Mouse (Mus musculus) CD4-positive, CD25-positive, alpha-beta regulatory T cell, adult 4 months (primary cell): ENCODE measurements around the gene Fes. TPM values are rescaled to one million over a fixed set of nuclear protein-coding genes. Genes with fewer than 3 reads are reported as not detected.
A peak's percentile ranks its signal among the peaks of the same experiment; 100 is the strongest.
"Not testable (repeated sequence)": the region's sequence is repeated elsewhere in the genome, so short reads cannot be mapped to it uniquely, and the experiment has no call there.

ENCODE experiments used
- ATAC-seq: one replicate; pipeline ENCODE4 v1.8.0; 2017
- polyA plus RNA-seq, 2 experiments: library from polyadenylated mRNA; unstranded; fragments of 100-300 nt; shearing (Covaris generic); gene quantifications; one replicate each; pipeline ENCODE4 v1.2.1; 2017

Fes gene
- polyA plus RNA-seq, 2 experiments from 2014 or later, result 0.11 to 2.5 TPM

DNA sequence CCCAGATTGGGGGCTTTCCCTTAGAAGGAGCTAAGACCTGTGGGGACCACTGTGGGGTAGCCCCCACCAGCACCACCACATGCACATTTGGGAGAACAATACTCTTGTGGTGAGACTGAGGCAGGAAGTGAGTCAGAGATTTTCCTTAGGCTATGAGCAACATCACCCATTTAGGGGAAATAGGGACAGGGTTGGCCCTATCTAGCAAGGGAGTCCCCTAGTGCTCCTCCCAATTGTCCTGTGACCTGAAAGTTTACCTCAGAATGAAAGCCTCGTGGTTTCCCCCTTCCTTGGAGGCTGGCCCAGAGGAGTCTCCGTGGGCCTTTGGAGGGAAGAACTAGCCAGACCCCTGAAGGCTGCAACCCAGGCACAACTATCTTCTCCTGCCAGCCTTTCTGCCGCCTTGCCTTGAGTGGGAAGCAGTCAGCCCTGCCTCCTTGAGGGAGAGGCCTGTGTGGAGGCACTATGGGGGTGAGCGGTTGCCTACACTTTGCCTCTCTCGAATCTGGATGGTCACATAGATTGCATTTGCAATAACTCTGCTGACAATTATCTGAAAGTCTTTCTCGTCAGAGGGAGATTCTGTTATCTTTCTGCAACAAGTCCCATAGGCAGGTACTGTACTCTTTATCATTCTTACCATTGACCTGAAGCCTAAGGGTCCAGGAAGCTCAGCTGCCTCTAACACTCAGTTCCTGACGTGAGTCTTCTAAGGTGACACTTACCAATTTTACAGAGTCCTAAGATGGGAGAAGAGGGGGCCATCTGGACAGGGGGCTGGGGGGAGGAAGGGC, 16.6 kb upstream of the Fes start:
- peak; percentile 77 for ATAC-seq

DNA sequence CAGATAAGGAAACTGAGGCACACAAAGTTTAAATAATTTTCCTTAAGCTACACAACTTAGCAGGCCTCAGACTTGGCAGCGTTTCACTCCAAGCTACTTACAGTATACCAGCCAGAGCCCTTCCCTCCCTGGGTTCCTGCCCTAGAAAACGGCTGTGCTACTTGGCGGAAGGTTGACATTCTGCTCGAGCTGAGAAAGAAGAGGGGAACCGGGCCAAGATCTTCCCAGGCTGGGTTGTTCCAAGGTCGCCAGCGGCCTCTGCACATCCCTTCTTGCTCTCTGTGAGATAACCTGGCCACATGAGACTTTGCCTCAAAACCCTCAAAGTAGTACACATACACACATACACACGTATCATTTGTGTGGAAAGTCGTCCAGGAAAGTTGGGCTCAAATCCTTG, 15.8 kb upstream of the Fes start:
- ATAC-seq, result no peak

DNA sequence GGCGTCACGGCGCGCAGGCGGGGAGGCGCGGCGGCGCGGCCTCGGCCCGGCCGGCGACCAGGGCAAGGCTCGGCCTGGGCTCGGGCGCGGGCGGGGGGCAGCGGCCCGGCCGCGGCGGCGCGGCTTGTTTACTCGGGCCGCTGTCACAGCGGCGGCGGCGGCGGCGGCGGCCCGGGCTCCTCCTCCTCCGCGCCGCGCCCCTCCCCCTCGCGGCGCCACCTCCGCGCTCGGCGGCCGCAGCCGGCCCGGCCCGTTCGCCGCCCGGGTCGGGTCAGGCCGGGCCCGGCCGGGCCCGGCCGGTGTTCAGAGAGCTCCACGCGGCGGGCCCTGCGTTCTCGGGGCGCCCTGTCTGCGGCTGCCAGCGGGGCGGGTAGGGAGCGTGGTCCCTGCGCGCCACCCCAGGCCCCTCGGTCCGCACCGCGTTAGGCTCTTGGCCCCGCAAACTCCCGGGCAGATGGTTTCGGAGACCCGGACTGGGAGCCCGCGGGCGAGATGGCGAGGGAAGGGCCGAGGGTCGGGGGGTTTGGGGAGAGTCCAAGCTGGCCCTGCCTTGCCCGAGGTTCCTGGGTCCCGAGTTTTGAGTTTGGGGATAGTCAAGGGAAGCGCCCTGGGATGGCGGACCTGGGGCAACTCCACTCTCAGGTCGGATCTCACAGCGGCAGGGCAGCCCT, 15.0 kb upstream of the Fes start:
- ATAC-seq, result peak; percentile 34

DNA sequence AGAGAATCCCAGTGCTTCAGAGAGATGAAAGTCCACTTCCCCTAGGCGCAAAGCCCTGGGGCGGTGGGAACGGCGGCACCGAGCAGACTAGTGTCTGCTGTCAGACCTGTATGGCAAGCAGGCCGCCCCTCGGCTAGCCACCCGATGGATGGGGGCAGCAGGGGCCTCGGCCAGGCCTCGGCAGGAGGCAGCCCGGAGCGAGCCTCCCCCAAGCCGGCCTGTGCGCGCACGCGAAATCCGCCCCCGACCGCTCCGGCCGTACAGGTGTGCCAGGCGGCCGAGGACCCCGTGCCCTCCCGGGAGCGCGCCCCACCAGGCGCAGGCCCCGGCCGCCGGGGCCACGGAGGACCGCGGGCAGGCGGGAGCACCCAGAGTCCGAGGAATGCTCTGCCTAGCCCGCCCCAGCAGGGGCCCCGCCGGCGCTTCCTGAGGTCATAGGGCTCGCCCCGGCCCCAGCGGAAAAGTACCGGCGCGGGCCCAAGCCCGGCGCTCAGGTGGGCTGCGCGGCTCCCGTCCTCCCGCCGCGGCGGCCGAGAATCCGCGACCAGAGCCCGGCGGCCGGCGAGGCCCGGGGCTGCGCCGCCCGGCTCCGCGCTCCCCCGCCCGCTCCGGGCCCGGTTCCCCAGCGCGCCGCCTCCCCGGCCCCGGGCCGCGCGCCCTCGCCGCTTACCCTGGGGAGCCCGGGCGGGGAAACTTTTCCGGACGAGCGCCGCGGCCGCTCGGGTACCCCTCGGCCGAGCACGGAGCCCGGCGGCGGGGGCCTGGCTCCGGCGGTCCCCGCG, 14.3 kb upstream of the Fes start:
- ATAC-seq, result peak; percentile 22

GRCm38 (mm10) chr7:80401041-80401859, 13.5 kb upstream of the Fes start:
- no peak for ATAC-seq

- ATAC-seq, result no peak
Observed at GRCm38 (mm10) chr7:80400571-80400970, 12.8 kb upstream of the Fes start.

DNA sequence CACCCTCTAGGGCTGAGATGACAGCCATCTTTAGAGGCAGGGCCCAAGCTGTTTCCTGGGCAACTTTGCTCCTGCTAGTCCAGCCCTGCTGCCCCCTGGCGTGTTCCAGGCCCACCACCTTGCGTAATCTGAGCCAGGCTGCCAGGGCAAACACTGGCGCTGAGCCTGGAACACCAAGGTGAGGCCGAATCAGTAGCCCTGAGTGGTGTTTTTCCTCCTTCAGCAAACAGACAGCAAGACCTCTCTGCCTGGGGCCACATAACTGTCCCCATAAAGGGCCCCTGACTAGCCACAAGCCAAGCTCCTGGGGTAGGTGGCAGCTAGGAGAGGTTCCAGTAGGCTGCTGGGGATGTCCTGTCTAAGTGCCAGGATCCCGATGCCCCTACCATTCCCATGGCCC, 12.4 kb upstream of the Fes start:
- ATAC-seq, result no peak

GRCm38 (mm10) chr7:80398654-80399444, 11.1 kb upstream of the Fes start:
- no peak for ATAC-seq

- ATAC-seq, result no peak
Observed at GRCm38 (mm10) chr7:80397986-80398385, 10.2 kb upstream of the Fes start.

DNA sequence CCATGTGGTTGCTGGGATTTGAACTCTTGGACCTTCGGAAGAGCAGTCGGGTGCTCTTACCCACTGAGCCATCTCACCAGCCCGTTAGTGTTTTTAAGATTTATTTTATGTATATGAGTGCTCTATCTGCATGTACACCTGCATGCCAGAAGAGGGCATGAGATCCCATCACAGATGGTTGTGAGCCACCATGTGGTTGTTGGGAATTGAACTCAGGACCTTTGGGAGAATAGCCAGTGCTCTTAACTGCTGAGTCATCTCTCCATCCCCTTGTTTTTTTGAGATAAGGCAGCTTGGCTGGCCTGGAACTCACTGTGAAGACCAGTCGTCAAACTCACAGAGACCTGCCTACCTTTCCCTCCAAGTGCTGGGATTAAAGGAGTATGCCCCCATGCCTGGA, 8.7 kb upstream of the Fes start:
- not testable (repeated sequence) for ATAC-seq

DNA sequence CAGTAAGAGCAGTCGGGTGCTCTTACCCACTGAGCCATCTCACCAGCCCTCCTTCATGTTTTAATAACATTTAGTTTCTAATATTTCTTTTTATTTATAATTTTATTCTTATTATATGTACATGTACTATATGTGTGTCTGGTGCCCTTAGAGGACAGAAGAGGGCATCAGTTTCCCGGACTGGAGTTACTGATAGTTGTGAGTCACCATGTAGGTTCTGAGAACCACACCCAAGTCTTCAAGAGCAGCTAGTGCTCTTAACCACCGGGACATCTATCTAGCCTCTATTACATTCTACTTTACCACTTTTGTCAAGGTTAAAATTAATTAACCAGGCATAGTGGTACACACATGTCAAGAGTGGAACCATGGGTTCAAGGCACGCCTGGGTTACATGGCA, 6.9 kb upstream of the Fes start:
- no peak for ATAC-seq

DNA sequence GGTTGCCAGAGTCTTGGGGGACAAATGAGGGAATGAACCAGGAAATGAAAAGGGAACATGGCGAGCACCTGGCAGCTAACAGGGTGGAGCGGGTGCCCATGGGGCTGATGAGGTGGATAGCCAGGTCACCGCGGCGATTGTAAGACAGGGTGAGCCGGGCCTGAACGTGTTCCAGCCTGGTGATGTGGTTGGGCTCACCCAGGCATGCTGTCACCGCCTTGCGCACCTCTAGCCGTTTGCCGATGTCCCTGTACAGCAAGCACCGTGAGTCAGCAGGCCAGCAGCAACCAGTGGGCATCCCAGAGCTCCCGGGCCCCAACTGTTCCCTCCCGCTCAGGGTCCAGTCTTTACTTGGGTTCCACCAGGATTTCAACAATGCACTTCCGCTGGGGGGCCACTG, 4.4 kb upstream of the Fes start:
- no peak for ATAC-seq

DNA sequence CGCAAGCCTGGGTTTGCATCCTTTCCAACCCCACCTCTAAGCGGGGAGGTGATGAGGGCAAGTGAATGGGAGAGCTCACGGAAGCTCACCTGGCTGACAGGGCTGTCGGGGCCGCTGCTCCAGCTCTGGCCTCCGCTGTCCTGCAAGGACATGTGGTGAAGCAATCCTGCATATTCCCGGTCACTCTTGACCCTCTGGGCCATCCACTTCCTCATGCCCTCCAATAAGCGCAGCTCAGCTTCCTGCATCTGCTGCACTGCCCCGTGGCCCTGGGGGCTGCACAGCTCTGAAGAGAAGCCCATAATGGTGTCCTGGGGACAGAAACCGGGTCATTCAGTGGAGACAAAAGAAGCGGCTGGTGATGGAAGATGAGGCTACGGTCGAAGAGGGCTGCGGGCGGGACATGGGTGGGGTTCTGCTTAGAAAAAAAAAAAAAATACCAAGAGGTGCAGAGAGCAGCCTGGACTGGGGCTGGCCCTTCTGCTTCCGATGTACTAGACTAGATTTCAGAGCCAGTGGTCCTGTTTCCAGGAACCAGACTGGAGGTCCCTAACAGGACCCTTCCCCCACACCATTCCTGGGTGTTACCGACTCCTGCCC, 613 bp downstream of the Fes start:
- ATAC-seq, result no peak

DNA sequence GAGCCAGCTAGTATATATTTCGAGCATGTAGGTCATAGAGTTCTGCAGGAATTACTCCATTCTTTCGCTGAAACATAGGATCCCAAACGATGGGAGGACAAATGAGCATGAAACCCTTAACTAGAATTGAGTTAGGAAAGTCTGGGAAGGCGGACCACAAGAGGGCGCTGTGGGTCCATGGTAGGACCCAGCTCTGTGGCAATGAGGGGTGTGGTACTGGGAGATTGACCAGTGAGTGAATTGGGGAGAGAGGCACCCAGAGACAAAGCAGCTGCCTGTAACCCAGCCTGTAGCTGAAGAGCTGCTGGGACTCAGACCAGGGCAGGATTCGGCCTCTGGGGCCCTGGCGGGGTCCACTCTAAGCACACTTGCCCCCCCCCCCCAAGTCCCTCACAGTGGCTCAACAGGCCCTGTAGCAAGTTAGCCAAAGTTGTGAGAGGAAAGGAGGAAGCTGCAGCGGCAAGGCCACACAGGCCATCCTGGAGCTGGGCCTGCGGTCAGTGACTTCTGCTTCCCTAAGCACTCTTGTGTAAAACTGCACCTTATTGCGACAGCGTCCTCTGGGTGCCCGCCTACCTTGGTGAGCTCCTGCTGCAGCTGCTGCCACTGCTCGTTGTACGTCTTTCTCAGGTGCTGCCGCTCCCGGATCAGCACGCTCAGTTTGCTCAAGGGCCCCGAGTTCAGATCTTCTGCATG, 1.4 kb downstream of the Fes start:
- peak; percentile 76 for ATAC-seq

GRCm38 (mm10) chr7:80382919-80383318, 4.8 kb downstream of the Fes start:
- no peak for ATAC-seq

DNA sequence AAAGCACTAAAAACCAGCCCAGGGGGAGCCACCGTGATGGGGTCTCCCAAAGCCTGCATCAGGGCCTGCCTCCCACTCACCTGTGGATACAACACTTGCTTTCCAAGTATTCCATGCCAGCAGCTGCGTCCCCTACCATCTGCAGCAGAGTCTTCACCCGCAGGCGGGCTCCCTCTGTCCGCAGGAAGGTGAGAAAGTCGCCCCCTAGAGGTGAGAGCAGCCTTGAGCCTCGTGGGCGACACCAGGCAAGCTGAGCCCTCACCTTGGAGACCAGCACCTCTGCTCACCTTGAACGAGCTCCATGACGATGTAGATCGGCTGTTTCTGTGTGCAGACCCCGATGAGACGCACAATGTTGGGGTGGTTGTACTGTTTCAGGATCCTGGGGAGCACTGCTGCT, 8.2 kb downstream of the Fes start:
- ATAC-seq, result no peak

GRCm38 (mm10) chr7:80377471-80377870, 10.3 kb downstream of the Fes start:
- ATAC-seq, result peak; percentile 79

GRCm38 (mm10) chr7:80376192-80376591, 11.6 kb downstream of the Fes start:
- no peak for ATAC-seq

DNA sequence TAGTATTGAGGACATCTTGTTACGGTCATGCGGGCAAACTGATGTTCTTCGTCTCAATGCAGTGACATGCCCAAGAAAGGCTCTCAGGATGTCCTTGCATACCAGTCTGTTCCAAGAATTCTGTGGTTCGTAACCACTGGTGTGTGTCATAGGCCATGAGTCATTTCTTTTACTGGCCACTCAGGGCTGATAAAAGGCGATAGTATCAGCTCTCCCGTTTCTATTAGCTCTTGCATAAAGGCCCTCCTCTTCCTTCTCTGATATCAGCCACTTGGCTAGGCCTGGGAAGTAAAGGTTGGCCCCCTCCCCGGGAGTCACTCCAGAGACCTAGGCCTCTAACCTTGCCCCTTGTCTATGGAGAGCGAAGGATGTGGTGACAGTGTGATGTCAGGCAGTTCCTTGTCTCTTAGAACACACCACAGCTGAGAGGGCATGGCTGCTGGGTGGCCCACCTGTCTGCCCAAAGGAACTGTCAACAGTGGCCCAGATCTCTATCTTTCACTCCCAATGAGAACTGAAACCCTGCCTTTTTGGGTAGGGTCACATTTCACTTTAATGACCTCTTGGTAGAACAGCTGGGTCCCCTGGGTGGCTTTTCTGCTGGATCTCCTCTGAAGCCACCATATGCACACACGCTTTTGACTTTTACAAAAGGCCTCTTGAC, 12.2 kb downstream of the Fes start:
- ATAC-seq, result no peak

- ATAC-seq, result no peak
Observed at GRCm38 (mm10) chr7:80374733-80375132, 13.0 kb downstream of the Fes start.
